Mouse (Mus musculus) lung, postnatal 36 days (tissue): Measurements from ENCODE around the gene Vps72.

ENCODE experiments used
- DNase-seq: peaks from one replicate; pipeline ENCODE4 v3.0.0; 2022; ENCODE audit warnings: mixed read lengths

Gene Vps72

GRCm38 (mm10) chr3:95171105-95171504, 60.3 kb downstream of the Vps72 start:
- no peak for DNase-seq
